Mouse (Mus musculus) hindbrain, postnatal 0 days (tissue): ENCODE data around the gene Smad5. TPM values are rescaled to one million over a fixed set of nuclear protein-coding genes. Genes with fewer than 3 reads are reported as not detected.

ENCODE experiments used
- ATAC-seq: fragments of 200-750 bp; cut with Nextera tagmentation; 2 replicates; pipeline ENCODE4 v1.8.0; 2017; ENCODE audit warnings: mild to moderate bottlenecking, moderate TSS enrichment, moderate library complexity
- DNase-seq: peaks from one replicate; pipeline ENCODE4 v3.0.0-alpha.2; 2015; ENCODE audit warnings: low spot score
- H3K27ac ChIP-seq: fragments of 300-500 bp; sonication (generic); 2 replicates; pipeline ENCODE4 v1.5.1; 2014; ENCODE audit warnings: mild to moderate bottlenecking
- H3K27me3 ChIP-seq: fragments of 300-500 bp; sonication (generic); 2 replicates; pipeline ENCODE4 v1.6.1; 2014; ENCODE audit warnings: low read length, mixed read lengths; ENCODE audit not compliant: insufficient read depth
- H3K36me3 ChIP-seq: fragments of 300-500 bp; sonication (generic); 2 replicates; pipeline ENCODE4 v1.6.1; 2014; ENCODE audit warnings: low read length, mixed read lengths; ENCODE audit not compliant: insufficient read depth
- H3K4me1 ChIP-seq: fragments of 300-500 bp; sonication (generic); 2 replicates; pipeline ENCODE4 v1.6.1; 2014; ENCODE audit warnings: antibody characterized with exemption, low read length, mixed read lengths; ENCODE audit not compliant: insufficient read depth
- H3K4me2 ChIP-seq: fragments of 300-500 bp; sonication (generic); 2 replicates; pipeline ENCODE4 v1.6.1; 2014; ENCODE audit warnings: low read depth, mild to moderate bottlenecking, low read length, moderate library complexity, mixed read lengths
- H3K4me3 ChIP-seq: fragments of 300-500 bp; sonication (generic); 2 replicates; pipeline ENCODE4 v1.5.1; 2014; ENCODE audit warnings: low read length
- H3K9ac ChIP-seq: fragments of 300-500 bp; sonication (generic); replicated peaks from 2 replicates; pipeline ENCODE4 v1.6.1; 2014; ENCODE audit warnings: mild to moderate bottlenecking, low read length, moderate library complexity, mixed read lengths
- H3K9me3 ChIP-seq: fragments of 300-500 bp; sonication (generic); 2 replicates; pipeline ENCODE4 v1.6.1; 2016; ENCODE audit warnings: low read length, mixed read lengths
- CTCF ChIP-seq: IDR thresholded peaks from 2 replicates; pipeline ENCODE4 v1.5.1; 2016; ENCODE audit warnings: antibody characterized with exemption, control low read depth, low read depth
- WGBS: fragments of 180-500 bp; shearing (Covaris S2); extraction: QIAGEN DNeasy Blood & Tissue Kit; methylation state at CpG from one replicate; pipeline ENCODE4 v1.1.7; 2014; 5-methylcytosine and 5-hydroxymethylcytosine counted together
- polyA plus RNA-seq: library from polyadenylated mRNA; unstranded; fragments of >200 nt; fragmentation: Nextera tagmentation; extraction: Ambion mirVana; gene quantifications from 2 replicates; pipeline ENCODE4 v1.2.1, GENCODE M21; 2015
- total RNA-seq: library from RNA; depleted of rRNA; stranded (reverse); fragments of >200 nt; gene quantifications from 2 replicates; pipeline ENCODE4 v1.2.3, GENCODE M21; 2014

Smad5 gene
- total and polyA plus RNA-seq, 2 experiments from 2014 or later, result 17.7 to 39.5 TPM

GRCm38 (mm10) chr13:56751774-56752173, 49.0 kb downstream of the Smad5 start:
- Histone ChIP-seq H3K4me2 (peak overlapping the region; percentile 89; the same call in 1 of the 2 replicates), H3K27me3 (peaks cover 27% of the 10 kb centered on the region), H3K9ac (no peak overlapping the region), H3K4me3 (0 out of 2 replicates have a peak overlapping the region, but pooled peaks have one; percentile 48), H3K27ac (no peak overlapping the region), H3K36me3 (no peaks in the 10 kb centered on the region), H3K9me3 (no peaks in the 10 kb centered on the region), H3K4me1 (peaks cover 10% of the 10 kb centered on the region; the same call in 1 of the 2 replicates)
- DNase-seq (no peak), ATAC-seq (no peak)
- no peak for TF ChIP-seq CTCF
- 28% methylated on average over 5 of the region's 5 CpGs for WGBS

- TF ChIP-seq CTCF, result no peak
- peak; percentile 34 for DNase-seq
- no peaks in the 10 kb centered on the region for H3K9me3 ChIP-seq
- peaks cover 27% of the 10 kb centered on the region for H3K27me3 ChIP-seq
- H3K4me3 ChIP-seq, result peak overlapping the region; percentile 48
- peak overlapping the region; percentile 89 for H3K4me2 ChIP-seq
- H3K36me3 ChIP-seq, result no peaks in the 10 kb centered on the region
- no peak overlapping the region for H3K27ac ChIP-seq
- under 1% methylated on average over 35 of the region's 41 CpGs for WGBS
- ATAC-seq, result no peak
- peaks cover 10% of the 10 kb centered on the region; the same call in 1 of the 2 replicates for H3K4me1 ChIP-seq
- H3K9ac ChIP-seq, result peak overlapping the region; percentile 46
These were observed 49.8 kb downstream of the Smad5 start for GRCm38 (mm10) chr13:56752474-56753191.

GRCm38 (mm10) chr13:56753192-56753951, 50.6 kb downstream of the Smad5 start, which contains the start of gene Gm45623:
TSS of gene Gm45623 (minus strand) at chr13:56753827.
- no peaks in the 10 kb centered on the region for H3K36me3 ChIP-seq
- H3K4me2 ChIP-seq, result peak within 1 kb of the TSS; percentile 89
- no peaks in the 10 kb centered on the region for H3K9me3 ChIP-seq
- DNase-seq (peak; percentile 47), ATAC-seq (peak; percentile 34; the same call in 1 of the 2 replicates)
- no peak for TF ChIP-seq CTCF
- peak within 1 kb of the TSS; percentile 26; the same call in 1 of the 2 replicates for H3K27ac ChIP-seq
- H3K27me3 ChIP-seq, result peaks cover 27% of the 10 kb centered on the region
- H3K4me3 ChIP-seq, result peak within 1 kb of the TSS; percentile 48
- peak within 1 kb of the TSS; percentile 46 for H3K9ac ChIP-seq
- H3K4me1 ChIP-seq, result peaks cover 10% of the 10 kb centered on the region; the same call in 1 of the 2 replicates
- under 1% methylated on average over 60 of the region's 71 CpGs for WGBS

GRCm38 (mm10) chr13:56755871-56756270, 53.1 kb downstream of the Smad5 start:
- ATAC-seq (no peak), DNase-seq (no peak)
- TF ChIP-seq CTCF, result peak; percentile 31
- Histone ChIP-seq H3K27me3 (peaks cover 26% of the 10 kb centered on the region), H3K4me1 (peaks cover 10% of the 10 kb centered on the region; the same call in 1 of the 2 replicates), H3K36me3 (no peaks in the 10 kb centered on the region), H3K27ac (no peak overlapping the region), H3K4me2 (no peak overlapping the region), H3K4me3 (no peak overlapping the region), H3K9ac (no peak overlapping the region), H3K9me3 (no peaks in the 10 kb centered on the region)
- 67% methylated on average over 6 of the region's 6 CpGs for WGBS

GRCm38 (mm10) chr13:56757201-56757600, 54.4 kb downstream of the Smad5 start:
- Histone ChIP-seq H3K4me2 (no peak overlapping the region), H3K36me3 (no peaks in the 10 kb centered on the region), H3K27ac (no peak overlapping the region), H3K9me3 (no peaks in the 10 kb centered on the region), H3K9ac (no peak overlapping the region), H3K4me3 (no peak overlapping the region), H3K27me3 (peaks cover 12% of the 10 kb centered on the region; the same call in 1 of the 2 replicates), H3K4me1 (peaks cover 10% of the 10 kb centered on the region)
- DNase-seq (no peak), ATAC-seq (no peak)
- TF ChIP-seq CTCF, result no peak
- 75% methylated on average over 12 of the region's 12 CpGs for WGBS

GRCm38 (mm10) chr13:56758492-56758891, 55.7 kb downstream of the Smad5 start:
- WGBS, result 35% methylated on average over 6 of the region's 6 CpGs
- no peak overlapping the region for H3K4me3 ChIP-seq
- TF ChIP-seq CTCF, result peak; percentile 90
- H3K4me2 ChIP-seq, result no peak overlapping the region
- H3K36me3 ChIP-seq, result no peaks in the 10 kb centered on the region
- H3K27ac ChIP-seq, result no peak overlapping the region
- H3K9me3 ChIP-seq, result no peaks in the 10 kb centered on the region
- no peak overlapping the region for H3K9ac ChIP-seq
- DNase-seq (peak; percentile 81), ATAC-seq (no peak)
- peaks cover 8% of the 10 kb centered on the region; the same call in 1 of the 2 replicates for H3K4me1 ChIP-seq
- 0 out of 2 replicates have a peak, but pooled peaks cover 2% of the 10 kb centered on the region for H3K27me3 ChIP-seq
